Mouse (Mus musculus) CH12.LX (cell line): ENCODE results near the gene Prkcb. TPM values are rescaled to one million over a fixed set of nuclear protein-coding genes. Genes with fewer than 3 reads are reported as not detected.
A peak's percentile ranks its signal among the peaks of the same experiment; 100 is the strongest.

ENCODE experiments used
- DNase-seq: peaks from one replicate; pipeline ENCODE4 v3.0.0-alpha.2; 2013; ENCODE audit errors: extremely low read depth
- H3K27ac ChIP-seq: 2 replicates; pipeline ENCODE4 v1.5.1; 2012; ENCODE audit warnings: low read depth, mild to moderate bottlenecking, control low read depth, moderate library complexity; ENCODE audit not compliant: insufficient read depth
- H3K27me3 ChIP-seq: replicated peaks from 2 replicates; pipeline ENCODE3; 2012; ENCODE audit warnings: inconsistent platforms
- H3K36me3 ChIP-seq, 2 experiments: replicated peaks in 1 of 2; 2 replicates each; pipeline versions ENCODE3 to v1.6.1; 2012; ENCODE audit warnings: inconsistent platforms in 1 of 2, low read length in 1 of 2, mild to moderate bottlenecking in 1 of 2, mixed read lengths in 1 of 2, moderate library complexity in 1 of 2; ENCODE audit not compliant: control insufficient read depth in 1 of 2, insufficient read depth in 1 of 2
- H3K4me1 ChIP-seq, 2 experiments: 2 replicates each; pipeline ENCODE4 v1.6.1; 2012; ENCODE audit warnings: inconsistent platforms in 1 of 2, moderate library complexity in 1 of 2; ENCODE audit not compliant: insufficient read depth in 2 of 2, control insufficient read depth in 1 of 2
- H3K4me2 ChIP-seq: 2 replicates; pipeline ENCODE4 v1.6.1; 2012; ENCODE audit warnings: low read depth, mild to moderate bottlenecking, control low read depth; ENCODE audit not compliant: poor library complexity, insufficient read depth, severe bottlenecking
- H3K4me3 ChIP-seq, 3 experiments: fragments of 150-350 bp in 1 of 3; sonication (generic) in 1 of 3; replicated peaks in 1 of 3; 2 replicates each; pipeline versions ENCODE3 to v1.5.1; 2011 to 2012; ENCODE audit warnings: low read depth in 2 of 3, low read length in 2 of 3, mild to moderate bottlenecking in 2 of 3, moderate library complexity in 2 of 3, control low read depth in 1 of 3, improper control_type of control experiment in 1 of 3, inconsistent platforms in 1 of 3, mixed read lengths in 1 of 3; ENCODE audit not compliant: poor library complexity in 1 of 3
- H3K79me2 ChIP-seq: replicated peaks from 2 replicates; pipeline ENCODE4 v1.6.1; 2012; ENCODE audit warnings: mild to moderate bottlenecking, moderate library complexity; ENCODE audit not compliant: control insufficient read depth, poor library complexity, insufficient read depth, severe bottlenecking; ENCODE audit errors: extremely low read depth
- H3K9ac ChIP-seq: 2 replicates; pipeline ENCODE4 v1.6.1; 2012; ENCODE audit warnings: low read depth, mild to moderate bottlenecking, control low read depth, moderate library complexity; ENCODE audit not compliant: insufficient read depth
- H3K9me3 ChIP-seq: replicated peaks from 2 replicates; pipeline ENCODE3; 2012; ENCODE audit warnings: low read length, inconsistent platforms, mixed read lengths
- BHLHE40 ChIP-seq: IDR thresholded peaks from 2 replicates; pipeline ENCODE4 v1.6.1; 2011; ENCODE audit warnings: mild to moderate bottlenecking, low read depth, low read length, improper control_type of control experiment
- CHD1 ChIP-seq: IDR thresholded peaks from 2 replicates; pipeline ENCODE4 v1.6.1; 2012; ENCODE audit warnings: low read depth, low read length, improper control_type of control experiment, inconsistent platforms
- CTCF ChIP-seq, 2 experiments: IDR thresholded peaks in 1 of 2; conservative IDR thresholded peaks in 1 of 2; 2 replicates each; pipeline ENCODE4 v1.5.1; 2011 to 2012; ENCODE audit warnings: low read depth in 2 of 2, low read length in 2 of 2, improper control_type of control experiment in 1 of 2, inconsistent platforms in 1 of 2, mild to moderate bottlenecking in 1 of 2, moderate library complexity in 1 of 2
- E2F4 ChIP-seq: IDR thresholded peaks from 2 replicates; pipeline ENCODE4 v1.6.1; 2011; ENCODE audit warnings: low read depth, low read length, improper control_type of control experiment; ENCODE audit not compliant: insufficient replicate concordance
- ELF1 ChIP-seq: IDR thresholded peaks from 2 replicates; pipeline ENCODE4 v1.6.1; 2014; ENCODE audit warnings: low read depth, mild to moderate bottlenecking, inconsistent platforms, low read length, improper control_type of control experiment
- EP300 ChIP-seq: IDR thresholded peaks from 2 replicates; pipeline ENCODE4 v1.6.1; 2011; ENCODE audit warnings: low read length, improper control_type of control experiment
- ETS1 ChIP-seq: conservative IDR thresholded peaks from 2 replicates; pipeline ENCODE4 v1.6.1; 2012; ENCODE audit warnings: low read depth, mild to moderate bottlenecking, inconsistent platforms, low read length, improper control_type of control experiment, moderate library complexity
- GABPA ChIP-seq: IDR thresholded peaks from 2 replicates; pipeline ENCODE4 v1.6.1; 2012; ENCODE audit warnings: low read depth, low read length, improper control_type of control experiment, inconsistent platforms; ENCODE audit not compliant: insufficient replicate concordance
- HCFC1 ChIP-seq: IDR thresholded peaks from 2 replicates; pipeline ENCODE4 v1.6.1; 2012; ENCODE audit warnings: low read depth, mild to moderate bottlenecking, inconsistent platforms, low read length, improper control_type of control experiment
- JUN ChIP-seq: IDR thresholded peaks from 2 replicates; pipeline ENCODE4 v1.6.1; 2011; ENCODE audit warnings: low read depth, mild to moderate bottlenecking, low read length, improper control_type of control experiment, moderate library complexity; ENCODE audit not compliant: insufficient read depth
- JUND ChIP-seq: conservative IDR thresholded peaks from 2 replicates; pipeline ENCODE4 v1.6.1; 2011; ENCODE audit warnings: low read depth, low read length, improper control_type of control experiment
- MAFK ChIP-seq: IDR thresholded peaks from 2 replicates; pipeline ENCODE4 v1.6.1; 2011; ENCODE audit warnings: low read length, improper control_type of control experiment; ENCODE audit not compliant: insufficient replicate concordance
- MAZ ChIP-seq: IDR thresholded peaks from 2 replicates; pipeline ENCODE4 v1.6.1; 2012; ENCODE audit warnings: low read depth, mild to moderate bottlenecking, inconsistent platforms, low read length, improper control_type of control experiment, moderate library complexity
- PAX5 ChIP-seq: IDR thresholded peaks from 2 replicates; pipeline ENCODE4 v1.6.1; 2012; ENCODE audit warnings: low read length, inconsistent platforms, mixed read lengths
- POLR2AphosphoS2 ChIP-seq: IDR thresholded peaks from 2 replicates; pipeline ENCODE4 v1.6.1; 2011; ENCODE audit warnings: low read depth, low read length, improper control_type of control experiment
- RAD21 ChIP-seq: IDR thresholded peaks from 2 replicates; pipeline ENCODE4 v1.6.1; 2011; ENCODE audit warnings: low read depth, mild to moderate bottlenecking, low read length, improper control_type of control experiment, moderate library complexity
- SIN3A ChIP-seq: IDR thresholded peaks from 2 replicates; pipeline ENCODE4 v1.6.1; 2012; ENCODE audit warnings: low read length, improper control_type of control experiment, inconsistent platforms
- SMC3 ChIP-seq: IDR thresholded peaks from 2 replicates; pipeline ENCODE4 v1.6.1; 2011; ENCODE audit warnings: low read depth, low read length, improper control_type of control experiment
- TCF12 ChIP-seq: IDR thresholded peaks from 2 replicates; pipeline ENCODE4 v1.6.1; 2014; ENCODE audit warnings: low read depth, mild to moderate bottlenecking, inconsistent platforms, low read length, improper control_type of control experiment
- UBTF ChIP-seq: IDR thresholded peaks from 2 replicates; pipeline ENCODE4 v1.6.1; 2012; ENCODE audit warnings: low read depth, mild to moderate bottlenecking, inconsistent platforms, low read length, improper control_type of control experiment, moderate library complexity
- USF1 ChIP-seq: IDR thresholded peaks from 2 replicates; pipeline ENCODE4 v1.6.1; 2014; ENCODE audit warnings: low read depth, mild to moderate bottlenecking, inconsistent platforms, low read length, improper control_type of control experiment
- USF2 ChIP-seq: conservative IDR thresholded peaks from 2 replicates; pipeline ENCODE4 v1.6.1; 2011; ENCODE audit warnings: low read depth, low read length, improper control_type of control experiment
- ZC3H11A ChIP-seq: IDR thresholded peaks from 2 replicates; pipeline ENCODE4 v1.6.1; 2012; ENCODE audit warnings: low read depth, mild to moderate bottlenecking, inconsistent platforms, low read length, improper control_type of control experiment
- ZNF384 ChIP-seq: IDR thresholded peaks from 2 replicates; pipeline ENCODE4 v1.6.1; 2012; ENCODE audit warnings: low read depth, low read length, improper control_type of control experiment, inconsistent platforms
- dilution Hi-C: fragments of 300-500 bp; cut with MboI; formaldehyde crosslinking; loops from 2 replicates; pipeline ENCODE4 v1.14.3; 2020; ENCODE audit warnings: low sequenced_read_pairs; ENCODE audit not compliant: extremely low pct_unique_long_range_greater_than_20kb, extremely low pct_ligation_motif_present
- in situ Hi-C: fragments of 300-500 bp; cut with MboI; formaldehyde crosslinking; loops from 3 replicates; pipeline ENCODE4 v1.14.3; 2019; ENCODE audit warnings: low sequenced_read_pairs, low pct_ligation_motif_present, low pct_unique_long_range_greater_than_20kb, mixed read lengths
- polyA plus RNA-seq: library from polyadenylated mRNA; unstranded; fragments of >175 nt; gene quantifications from 2 replicates; pipeline ENCODE4 v1.2.1, GENCODE M21; 2012; ENCODE audit warnings: low read depth; ENCODE audit not compliant: insufficient read length
- total RNA-seq, 2 experiments: library from RNA; depleted of rRNA; stranded (reverse); fragments of 300-350 nt in 1 of 2; fragments of >200 nt in 1 of 2; gene quantifications; 2 replicates each; pipeline ENCODE4 v1.2.3; 2012 to 2014

Prkcb gene
- total and polyA plus RNA-seq, 3 experiments, result 323 to 463 (median 337) TPM

GRCm38 (mm10) chr7:122494088-122494487 is 205.5 kb downstream of the Prkcb start:
- TF ChIP-seq ZC3H11A (no peak), RAD21 (peak; percentile 12), CTCF (conservative IDR thresholded peaks at IDR 0.05 in 1 of 2, IDR thresholded peaks at IDR 0.05 in 1 of 2; ENCODE audit: low read depth in 2 of 2, low read length in 2 of 2) (peak; percentile 10 to 52; a peak in 2 of 4 replicates)
- TF ChIP-seq, all 38 proteins: peak for 2
- Histone ChIP-seq H3K27me3 (no peaks in the 10 kb centered on the region), H3K4me1 (no peaks in the 10 kb centered on the region), H3K4me3 (no peak overlapping the region), H3K36me3 (peaks cover 65 to 91% of the 10 kb centered on the region in 2 experiments), H3K9me3 (no peaks in the 10 kb centered on the region), H3K27ac (no peak overlapping the region), H3K4me2 (no peak overlapping the region), H3K79me2 (no peaks in the 10 kb centered on the region), H3K9ac (no peak overlapping the region)
- dilution Hi-C loops, result no loop called here
- in situ Hi-C loops, result no loop called here
- peak; percentile 26 for DNase-seq

GRCm38 (mm10) chr7:122497516-122497915 is 209.0 kb downstream of the Prkcb start:
- Histone ChIP-seq H3K36me3 (peaks cover 71 to 91% of the 10 kb centered on the region in 2 experiments), H3K79me2 (no peaks in the 10 kb centered on the region), H3K4me3 (no peak overlapping the region), H3K4me1 (no peaks in the 10 kb centered on the region)
- dilution Hi-C loops, result no loop called here
- in situ Hi-C loops, result no loop called here
- no peak for TF ChIP-seq UBTF
- TF ChIP-seq USF2, result no peak
- no peak for TF ChIP-seq CHD1
- TF ChIP-seq, all 38 proteins: peak for 0
- no peak overlapping the region for H3K4me2 ChIP-seq
- no peak overlapping the region for H3K27ac ChIP-seq
- H3K9ac ChIP-seq, result no peak overlapping the region
- no peaks in the 10 kb centered on the region for H3K27me3 ChIP-seq
- no peak for DNase-seq
- H3K9me3 ChIP-seq, result no peaks in the 10 kb centered on the region

GRCm38 (mm10) chr7:122498461-122498860 is 209.9 kb downstream of the Prkcb start:
- H3K27ac ChIP-seq, result no peak overlapping the region
- H3K27me3 ChIP-seq, result no peaks in the 10 kb centered on the region
- DNase-seq, result no peak
- no peaks in the 10 kb centered on the region for H3K4me1 ChIP-seq
- H3K9ac ChIP-seq, result no peak overlapping the region
- in situ Hi-C loops, result no loop called here
- H3K4me2 ChIP-seq, result no peak overlapping the region
- dilution Hi-C loops, result no loop called here
- H3K36me3 ChIP-seq, result peaks cover 65 to 89% of the 10 kb centered on the region in 2 experiments
- no peak overlapping the region for H3K4me3 ChIP-seq
- H3K79me2 ChIP-seq, result no peaks in the 10 kb centered on the region
- TF ChIP-seq MAFK (no peak), EP300 (no peak), ELF1 (no peak), HCFC1 (no peak), SMC3 (no peak), E2F4 (no peak), JUND (no peak), USF1 (no peak), PAX5 (no peak), TCF12 (no peak), BHLHE40 (no peak), ETS1 (no peak), ZNF384 (no peak), JUN (no peak), POLR2AphosphoS2 (no peak), MAZ (no peak), GABPA (no peak), USF2 (no peak), SIN3A (no peak)
- TF ChIP-seq, all 38 proteins: peak for 0
- H3K9me3 ChIP-seq, result no peaks in the 10 kb centered on the region
